10 mouse cellular contexts compared by ENCODE assay signal in the genomic region with DNA sequence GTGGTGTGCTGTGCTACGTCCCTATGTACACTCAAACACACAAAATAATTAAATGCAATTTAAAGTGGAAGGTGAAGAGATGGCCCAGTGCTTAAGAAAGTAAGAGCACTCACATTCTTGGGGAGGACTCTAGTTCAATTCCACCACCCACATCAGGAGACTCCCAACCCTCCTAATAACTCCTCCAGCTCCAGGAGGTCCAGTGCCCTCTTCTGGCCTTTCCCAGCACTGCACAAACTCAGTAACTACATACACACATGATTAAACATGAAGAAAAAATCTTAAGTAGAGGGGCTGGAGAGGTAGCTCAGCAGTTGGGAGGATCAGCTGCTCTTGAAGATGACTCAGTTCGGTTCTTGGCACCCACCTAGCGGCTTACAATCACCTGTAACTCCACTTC. TPM values are rescaled to one million over a fixed set of nuclear protein-coding genes. Genes with fewer than 3 reads are reported as not detected.
DNase-seq lines count a peak whose midpoint lies in the region; ATAC-seq and TF ChIP-seq lines count a peak whose summit lies in the region.
"Had no signal": no experiment of that assay in that cellular context is flagged by ENCODE, and none has a peak within 500 bp of the region (broad histone marks: within the 10 kb centered on the region; RNA-seq: fewer than 3 reads in every experiment).

No protein-coding gene starts in this region.

- H3K27me3 ChIP-seq in forebrain, embryonic 10.5 days (ENCODE audit: poor library complexity, severe bottlenecking) = peaks cover 19% of the 10 kb centered on the region
- H3K27me3 ChIP-seq in forebrain, embryonic 12.5 days = peaks cover 19% of the 10 kb centered on the region
- H3K27me3 ChIP-seq in liver, adult 2 months (ENCODE audit: control insufficient read depth, insufficient read depth, low read length) = peaks cover 3% of the 10 kb centered on the region; the same call in 1 of the 2 replicates
- H3K27me3 ChIP-seq in liver, embryonic 12.5 days (replicated peaks) = peaks cover 46% of the 10 kb centered on the region

- no peaks in the 10 kb centered on the region for H3K9me3 ChIP-seq in forebrain, embryonic 10.5 days
- H3K9me3 ChIP-seq in forebrain, embryonic 12.5 days = no peaks in the 10 kb centered on the region
- H3K9me3 ChIP-seq in liver, embryonic 12.5 days (replicated peaks) = no peaks in the 10 kb centered on the region
- H3K9me3 ChIP-seq: hindbrain, embryonic 15.5 days had no signal

- WGBS in forebrain, embryonic 10.5 days = 56% methylated on average over 3 of the region's 3 CpGs
- WGBS in forebrain, embryonic 12.5 days = 60% methylated on average over 3 of the region's 3 CpGs
- 62% methylated on average over 3 of the region's 3 CpGs for WGBS in liver, adult 2 months
- WGBS in liver, embryonic 12.5 days (ENCODE audit: insufficient replicate concordance) = 41% methylated on average over 3 of the region's 3 CpGs

- TF ChIP-seq CTCF in liver, adult 2 months (IDR thresholded peaks at IDR 0.05; ENCODE audit: low read depth, low read length) = peak; percentile 71
- TF ChIP-seq CTCF in embryonic fibroblast, embryonic 13.5 days (IDR thresholded peaks at IDR 0.05; ENCODE audit: borderline replicate concordance, insufficient read depth, low read length) = peak; percentile 48; the same call in 1 of the 2 replicates

- no peak for TF ChIP-seq POLR2A in liver, adult 2 months (IDR thresholded peaks at IDR 0.05; ENCODE audit: extremely low read depth, insufficient read depth, low read length)
- no peak for TF ChIP-seq POLR2A in embryonic fibroblast, embryonic 13.5 days (IDR thresholded peaks at IDR 0.05; ENCODE audit: low read depth, low read length)

- DNase-seq in forebrain, embryonic 10.5 days (ENCODE audit: extremely low spot score, low spot score) = peak; percentile 46
- DNase-seq in liver, adult 2 months (ENCODE audit: extremely low read depth, low read depth, low spot score) = no peak
- peak; percentile 28 for DNase-seq in T-cell, adult 2 months (ENCODE audit: low spot score)
- DNase-seq in lung, adult 18-20 months = peak; percentile 54 to 61
- peak; percentile 62 for DNase-seq in thymus, postnatal 14 days

- peaks cover 41% of the 10 kb centered on the region for H3K36me3 ChIP-seq in forebrain, embryonic 10.5 days (replicated peaks)
- H3K36me3 ChIP-seq in forebrain, embryonic 12.5 days (replicated peaks) = peaks cover 27% of the 10 kb centered on the region
- no peaks in the 10 kb centered on the region; the same call in 1 of the 2 replicates for H3K36me3 ChIP-seq in liver, adult 2 months (ENCODE audit: control insufficient read depth, insufficient read depth, low read length)
- H3K36me3 ChIP-seq in liver, embryonic 12.5 days = peaks cover 22% of the 10 kb centered on the region

- H3K27ac ChIP-seq in forebrain, embryonic 10.5 days = no peak overlapping the region
- H3K27ac ChIP-seq in forebrain, embryonic 12.5 days = no peak overlapping the region
- H3K27ac ChIP-seq in liver, adult 2 months (replicated peaks; ENCODE audit: insufficient read depth, low read depth, low read length) = no peak overlapping the region
- H3K27ac ChIP-seq in liver, embryonic 12.5 days = no peak overlapping the region
- H3K27ac ChIP-seq in embryonic fibroblast, embryonic 13.5 days (ENCODE audit: insufficient read depth, low read length) = no peak overlapping the region
- H3K27ac ChIP-seq: hindbrain, embryonic 15.5 days had no signal

- no peak for ATAC-seq in forebrain, embryonic 12.5 days (ENCODE audit: low FRiP score)
- ATAC-seq in liver, embryonic 12.5 days = no peak

- peaks cover 8% of the 10 kb centered on the region for H3K4me1 ChIP-seq in forebrain, embryonic 10.5 days
- peaks cover 6% of the 10 kb centered on the region for H3K4me1 ChIP-seq in forebrain, embryonic 12.5 days
- no peaks in the 10 kb centered on the region for H3K4me1 ChIP-seq in liver, adult 2 months (ENCODE audit: control insufficient read depth, insufficient read depth, low read length)
- no peaks in the 10 kb centered on the region for H3K4me1 ChIP-seq in liver, embryonic 12.5 days
- no peaks in the 10 kb centered on the region for H3K4me1 ChIP-seq in embryonic fibroblast, embryonic 13.5 days (ENCODE audit: control insufficient read depth, insufficient read depth, low read length)

- H3K79me2 ChIP-seq in liver, adult 2 months (ENCODE audit: control insufficient read depth, insufficient read depth, low read length) = no peaks in the 10 kb centered on the region

- no peak overlapping the region for H3K4me3 ChIP-seq in forebrain, embryonic 10.5 days
- H3K4me3 ChIP-seq in forebrain, embryonic 12.5 days (replicated peaks) = no peak overlapping the region
- no peak overlapping the region for H3K4me3 ChIP-seq in liver, adult 2 months (ENCODE audit: insufficient read depth, low read depth, low read length)
- H3K4me3 ChIP-seq in liver, embryonic 12.5 days = no peak overlapping the region
- no peak overlapping the region for H3K4me3 ChIP-seq in embryonic fibroblast, embryonic 13.5 days (ENCODE audit: insufficient read depth, low read length)
- H3K4me3 ChIP-seq: hindbrain, embryonic 15.5 days; myocyte had no signal

- H3K9ac ChIP-seq in forebrain, embryonic 12.5 days = no peak overlapping the region
- H3K9ac ChIP-seq in liver, adult 2 months (ENCODE audit: low read depth, low read length) = no peak overlapping the region
- no peak overlapping the region for H3K9ac ChIP-seq in liver, embryonic 12.5 days
- H3K9ac ChIP-seq: hindbrain, embryonic 15.5 days had no signal

- H3K4me2 ChIP-seq in forebrain, embryonic 12.5 days = no peak overlapping the region
- no peak overlapping the region for H3K4me2 ChIP-seq in liver, embryonic 12.5 days
- H3K4me2 ChIP-seq: hindbrain, embryonic 15.5 days had no signal

RNA-seq across cellular contexts. Expression of a gene that starts 6.6 kb away (rescaled TPM):
- polyA plus RNA-seq in forebrain, embryonic 10.5 days (2016; fragmentation: Nextera tagmentation; extraction: Ambion mirVana) = 1.5 and 2.1 TPM in 2 replicates
- 13.0 and 14.2 TPM in 2 replicates for polyA plus RNA-seq in forebrain, embryonic 12.5 days (2016; fragmentation: Nextera tagmentation; extraction: Ambion mirVana)
- under 0.01 TPM in 1 of 2 replicates, not detected in the other for total RNA-seq in liver, adult 2 months (2014; rRNA removed)
- not detected in 2 replicates for polyA plus RNA-seq in liver, adult 2 months (2012; rRNA removed)
- 0.13 and 0.15 TPM in 2 replicates for polyA plus RNA-seq in liver, embryonic 12.5 days (2016; fragmentation: Nextera tagmentation; extraction: Ambion mirVana)
- polyA plus RNA-seq in embryonic fibroblast, embryonic 13.5 days (2011; ENCODE audit: insufficient read length, low read depth, missing spikeins) = 0.23 and 0.42 TPM in 2 replicates

RNA-seq across cellular contexts. Expression of a gene that starts 11.3 kb away (rescaled TPM):
- polyA plus RNA-seq in forebrain, embryonic 10.5 days (2016; fragmentation: Nextera tagmentation; extraction: Ambion mirVana) = 14.1 and 18.8 TPM in 2 replicates
- 14.3 and 17.3 TPM in 2 replicates for polyA plus RNA-seq in forebrain, embryonic 12.5 days (2016; fragmentation: Nextera tagmentation; extraction: Ambion mirVana)
- 2.2 and 2.8 TPM in 2 replicates for total RNA-seq in liver, adult 2 months (2014; rRNA removed)
- 5.8 and 7.7 TPM in 2 replicates for polyA plus RNA-seq in liver, adult 2 months (2012; rRNA removed)
- polyA plus RNA-seq in liver, embryonic 12.5 days (2016; fragmentation: Nextera tagmentation; extraction: Ambion mirVana) = 5.6 and 9.1 TPM in 2 replicates
- 7.6 and 8.7 TPM in 2 replicates for polyA plus RNA-seq in embryonic fibroblast, embryonic 13.5 days (2011; ENCODE audit: insufficient read length, low read depth, missing spikeins)

RNA-seq across cellular contexts. Expression of a gene that starts 33.6 kb away (rescaled TPM):
- polyA plus RNA-seq in forebrain, embryonic 10.5 days (2016; fragmentation: Nextera tagmentation; extraction: Ambion mirVana) = 11.5 and 11.6 TPM in 2 replicates
- polyA plus RNA-seq in forebrain, embryonic 12.5 days (2016; fragmentation: Nextera tagmentation; extraction: Ambion mirVana) = 12.4 and 13.1 TPM in 2 replicates
- 5.5 and 5.6 TPM in 2 replicates for total RNA-seq in liver, adult 2 months (2014; rRNA removed)
- polyA plus RNA-seq in liver, adult 2 months (2012; rRNA removed) = 5.4 and 6.7 TPM in 2 replicates
- polyA plus RNA-seq in liver, embryonic 12.5 days (2016; fragmentation: Nextera tagmentation; extraction: Ambion mirVana) = 6.9 and 9.0 TPM in 2 replicates
- 9.7 and 10.1 TPM in 2 replicates for polyA plus RNA-seq in embryonic fibroblast, embryonic 13.5 days (2011; ENCODE audit: insufficient read length, low read depth, missing spikeins)

RNA-seq across cellular contexts. Expression of a gene that starts 35.9 kb away (rescaled TPM):
- polyA plus RNA-seq in forebrain, embryonic 10.5 days (2016; fragmentation: Nextera tagmentation; extraction: Ambion mirVana) = 78.3 and 89.3 TPM in 2 replicates
- polyA plus RNA-seq in forebrain, embryonic 12.5 days (2016; fragmentation: Nextera tagmentation; extraction: Ambion mirVana) = 124 and 140 TPM in 2 replicates
- 78.6 and 87.2 TPM in 2 replicates for total RNA-seq in liver, adult 2 months (2014; rRNA removed)
- 47.1 and 52.8 TPM in 2 replicates for polyA plus RNA-seq in liver, adult 2 months (2012; rRNA removed)
- 15.7 and 20.3 TPM in 2 replicates for polyA plus RNA-seq in liver, embryonic 12.5 days (2016; fragmentation: Nextera tagmentation; extraction: Ambion mirVana)
- polyA plus RNA-seq in embryonic fibroblast, embryonic 13.5 days (2011; ENCODE audit: insufficient read length, low read depth, missing spikeins) = 83.0 and 93.8 TPM in 2 replicates
